Mouse (Mus musculus) heart, embryonic 10.5 days (tissue): Measurements from ENCODE around the gene Crip1. TPM values are rescaled to one million over a fixed set of nuclear protein-coding genes. Genes with fewer than 3 reads are reported as not detected.

Experiments used
- DNase-seq: peaks from one replicate; pipeline ENCODE4 v3.0.0-alpha.2; 2017; ENCODE audit warnings: low spot score
- H3K27ac ChIP-seq: fragments of 300-500 bp; sonication (generic); 2 replicates; pipeline ENCODE4 v1.5.1; 2016; ENCODE audit warnings: mild to moderate bottlenecking
- H3K27me3 ChIP-seq: fragments of 300-500 bp; sonication (generic); 2 replicates; pipeline ENCODE4 v1.6.1; 2016; ENCODE audit warnings: mild to moderate bottlenecking; ENCODE audit not compliant: poor library complexity, insufficient read depth, severe bottlenecking
- H3K36me3 ChIP-seq: fragments of 300-500 bp; sonication (generic); 2 replicates; pipeline ENCODE4 v1.6.1; 2016; ENCODE audit warnings: mild to moderate bottlenecking, moderate library complexity
- H3K4me1 ChIP-seq: fragments of 300-500 bp; sonication (generic); 2 replicates; pipeline ENCODE4 v1.6.1; 2016; ENCODE audit warnings: mild to moderate bottlenecking
- H3K4me3 ChIP-seq: fragments of 300-500 bp; sonication (generic); 2 replicates; pipeline ENCODE4 v1.5.1; 2016; ENCODE audit warnings: mild to moderate bottlenecking, moderate library complexity
- H3K9me3 ChIP-seq: fragments of 300-500 bp; sonication (generic); 2 replicates; pipeline ENCODE4 v1.6.1; 2016; ENCODE audit warnings: mild to moderate bottlenecking, moderate library complexity
- WGBS: fragments of 180-500 bp; shearing (Covaris S2); methylation state at CpG from one replicate; pipeline ENCODE4 v1.1.7; 2016; 5-methylcytosine and 5-hydroxymethylcytosine counted together
- polyA plus RNA-seq: library from polyadenylated mRNA; unstranded; fragments of >200 nt; fragmentation: Nextera tagmentation; extraction: Ambion mirVana; gene quantifications from 2 replicates; pipeline ENCODE4 v1.2.1, GENCODE M21; 2016

The Crip1 gene
- polyA plus RNA-seq, 1 experiment from 2014 or later: 511 TPM

GRCm38 (mm10) chr12:113134502-113134901, 11.6 kb upstream of the Crip1 start:
- 79% methylated on average over 4 of the region's 4 CpGs for WGBS
- Histone ChIP-seq H3K36me3 (peaks cover 85% of the 10 kb centered on the region), H3K27ac (peak overlapping the region; percentile 85; the same call in 1 of the 2 replicates), H3K4me1 (peaks cover 77% of the 10 kb centered on the region), H3K9me3 (no peaks in the 10 kb centered on the region), H3K4me3 (no peak overlapping the region), H3K27me3 (no peaks in the 10 kb centered on the region)
- no peak for DNase-seq

DNA sequence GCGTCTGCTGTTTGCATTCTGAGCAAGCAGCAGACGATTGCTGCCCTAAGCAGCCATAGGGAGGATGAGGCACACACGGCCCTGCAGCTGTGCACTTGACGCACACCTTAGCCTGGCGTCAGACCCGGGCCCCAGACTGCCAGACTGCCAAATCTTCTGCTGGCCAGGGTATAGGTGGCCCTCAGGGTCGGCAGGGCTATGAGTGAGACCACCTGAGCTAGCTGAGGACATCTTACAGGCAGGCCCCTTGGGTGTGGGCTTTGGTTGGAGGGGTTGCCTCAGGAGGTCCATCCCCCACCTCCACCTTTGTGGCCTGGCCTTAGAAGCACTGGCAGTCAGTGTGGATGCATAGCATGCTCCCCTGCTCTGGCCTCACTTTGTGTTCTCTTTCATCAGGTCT, 10.7 kb upstream of the Crip1 start:
- no peak for DNase-seq
- 84% methylated on average over 7 of the region's 7 CpGs for WGBS
- Histone ChIP-seq H3K27me3 (no peaks in the 10 kb centered on the region), H3K27ac (peak overlapping the region; percentile 85; the same call in 1 of the 2 replicates), H3K4me1 (peaks cover 86% of the 10 kb centered on the region), H3K4me3 (no peak overlapping the region), H3K9me3 (no peaks in the 10 kb centered on the region), H3K36me3 (peaks cover 76% of the 10 kb centered on the region)

GRCm38 (mm10) chr12:113136492-113137020, 9.6 kb upstream of the Crip1 start:
- Histone ChIP-seq H3K36me3 (peaks cover 64% of the 10 kb centered on the region), H3K27ac (peak overlapping the region; percentile 85), H3K27me3 (no peaks in the 10 kb centered on the region), H3K4me1 (peaks cover 88% of the 10 kb centered on the region), H3K4me3 (no peak overlapping the region), H3K9me3 (no peaks in the 10 kb centered on the region)
- 72% methylated on average over 17 of the region's 17 CpGs for WGBS
- no peak for DNase-seq

DNA sequence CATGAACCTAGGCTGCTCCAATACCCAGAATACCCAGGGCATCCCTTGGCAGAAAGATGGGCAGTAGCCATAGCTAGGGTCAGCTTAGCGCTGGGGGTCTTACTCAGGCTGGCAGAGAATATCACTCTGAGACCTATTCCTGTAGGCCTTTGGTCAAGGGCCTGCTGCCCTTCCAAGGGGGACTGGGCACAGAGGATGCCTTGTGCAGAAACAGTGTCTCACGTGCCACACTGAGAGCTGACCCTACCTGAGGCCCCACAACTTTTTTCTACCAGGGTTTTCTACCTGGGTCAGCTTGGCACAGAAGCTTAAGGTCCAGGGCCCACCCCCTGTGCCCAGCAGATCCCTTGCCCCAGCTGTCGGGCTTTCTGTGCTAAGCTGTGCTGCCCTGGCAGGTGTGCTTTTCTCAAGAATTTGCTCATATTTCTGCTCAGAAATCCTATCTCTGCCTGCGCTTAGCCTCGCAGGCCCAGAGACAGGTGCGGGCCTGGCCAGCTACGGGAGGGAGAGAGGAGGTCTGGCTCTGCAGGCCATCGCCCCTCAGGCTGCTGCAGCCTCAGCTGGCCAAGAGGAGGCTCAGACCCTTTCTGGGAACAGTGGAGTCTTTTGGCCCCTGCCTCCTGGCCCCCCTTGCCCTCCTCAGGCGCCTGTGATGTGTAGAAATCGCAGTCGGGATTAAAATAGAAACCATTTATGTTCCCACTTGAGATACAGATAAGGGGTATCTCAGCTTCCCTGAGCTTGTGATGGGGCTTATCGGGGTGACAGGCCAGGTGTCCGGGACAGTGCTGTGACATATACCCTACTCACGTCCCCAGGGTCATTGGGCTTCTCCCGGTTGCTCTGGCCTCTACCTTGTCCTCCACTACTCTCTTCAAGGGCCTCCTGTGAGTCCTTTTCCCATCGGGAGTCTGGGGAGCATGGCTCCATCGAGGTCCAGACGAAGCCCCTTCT, 8.6 kb upstream of the Crip1 start:
- Histone ChIP-seq H3K4me3 (no peak overlapping the region), H3K27me3 (no peaks in the 10 kb centered on the region), H3K36me3 (peaks cover 57% of the 10 kb centered on the region), H3K4me1 (peaks cover 90% of the 10 kb centered on the region), H3K27ac (peak overlapping the region; percentile 91), H3K9me3 (no peaks in the 10 kb centered on the region)
- DNase-seq: no peak
- 59% methylated on average over 18 of the region's 18 CpGs for whole genome bisulfite sequencing

- Histone ChIP-seq H3K27ac (peak overlapping the region; percentile 91), H3K9me3 (no peaks in the 10 kb centered on the region), H3K4me1 (peaks cover 90% of the 10 kb centered on the region), H3K4me3 (0 out of 2 replicates have a peak overlapping the region, but pooled peaks have one; percentile 82), H3K36me3 (peaks cover 55% of the 10 kb centered on the region), H3K27me3 (no peaks in the 10 kb centered on the region)
- no peak for DNase-seq
- 46% methylated on average over 6 of the region's 6 CpGs for WGBS
These were observed 7.8 kb upstream of the Crip1 start for GRCm38 (mm10) chr12:113138291-113138690.

GRCm38 (mm10) chr12:113138901-113139864, 6.9 kb upstream of the Crip1 start:
- Histone ChIP-seq H3K4me1 (peaks cover 90% of the 10 kb centered on the region), H3K9me3 (no peaks in the 10 kb centered on the region), H3K36me3 (peaks cover 55% of the 10 kb centered on the region), H3K27me3 (no peaks in the 10 kb centered on the region), H3K27ac (peak overlapping the region; percentile 91), H3K4me3 (peak overlapping the region; percentile 82)
- no peak for DNase-seq
- 42% methylated on average over 11 of the region's 11 CpGs for WGBS

GRCm38 (mm10) chr12:113139908-113140615, 6.1 kb upstream of the Crip1 start, which contains the start of gene Crip2:
Gene Crip2, plus strand, starts transcription at chr12:113140236.
- peak within 1 kb of the TSS; percentile 82 for H3K4me3 ChIP-seq
- WGBS: under 1% methylated on average over 68 of the region's 68 CpGs
- peaks cover 55% of the 10 kb centered on the region for H3K36me3 ChIP-seq
- no peaks in the 10 kb centered on the region for H3K9me3 ChIP-seq
- H3K4me1 ChIP-seq: peaks cover 91% of the 10 kb centered on the region
- H3K27me3 ChIP-seq: no peaks in the 10 kb centered on the region
- DNase-seq: peak; percentile 97
- peak within 1 kb of the TSS; percentile 91 for H3K27ac ChIP-seq

- peaks cover 55% of the 10 kb centered on the region for H3K36me3 ChIP-seq
- H3K4me1 ChIP-seq: peaks cover 91% of the 10 kb centered on the region
- DNase-seq: no peak
- peak overlapping the region; percentile 91 for H3K27ac ChIP-seq
- 2% methylated on average over 49 of the region's 49 CpGs for WGBS
- H3K4me3 ChIP-seq: peak overlapping the region; percentile 82
- H3K9me3 ChIP-seq: no peaks in the 10 kb centered on the region
- no peaks in the 10 kb centered on the region for H3K27me3 ChIP-seq
These were observed 5.3 kb upstream of the Crip1 start for GRCm38 (mm10) chr12:113140616-113141411.

GRCm38 (mm10) chr12:113141531-113141973, 4.6 kb upstream of the Crip1 start:
- Histone ChIP-seq H3K36me3 (peaks cover 49% of the 10 kb centered on the region), H3K27ac (peak overlapping the region; percentile 91), H3K4me1 (peaks cover 91% of the 10 kb centered on the region), H3K9me3 (no peaks in the 10 kb centered on the region), H3K27me3 (no peaks in the 10 kb centered on the region), H3K4me3 (peak overlapping the region; percentile 82)
- WGBS: 28% methylated on average over 8 of the region's 8 CpGs
- no peak for DNase-seq

DNA sequence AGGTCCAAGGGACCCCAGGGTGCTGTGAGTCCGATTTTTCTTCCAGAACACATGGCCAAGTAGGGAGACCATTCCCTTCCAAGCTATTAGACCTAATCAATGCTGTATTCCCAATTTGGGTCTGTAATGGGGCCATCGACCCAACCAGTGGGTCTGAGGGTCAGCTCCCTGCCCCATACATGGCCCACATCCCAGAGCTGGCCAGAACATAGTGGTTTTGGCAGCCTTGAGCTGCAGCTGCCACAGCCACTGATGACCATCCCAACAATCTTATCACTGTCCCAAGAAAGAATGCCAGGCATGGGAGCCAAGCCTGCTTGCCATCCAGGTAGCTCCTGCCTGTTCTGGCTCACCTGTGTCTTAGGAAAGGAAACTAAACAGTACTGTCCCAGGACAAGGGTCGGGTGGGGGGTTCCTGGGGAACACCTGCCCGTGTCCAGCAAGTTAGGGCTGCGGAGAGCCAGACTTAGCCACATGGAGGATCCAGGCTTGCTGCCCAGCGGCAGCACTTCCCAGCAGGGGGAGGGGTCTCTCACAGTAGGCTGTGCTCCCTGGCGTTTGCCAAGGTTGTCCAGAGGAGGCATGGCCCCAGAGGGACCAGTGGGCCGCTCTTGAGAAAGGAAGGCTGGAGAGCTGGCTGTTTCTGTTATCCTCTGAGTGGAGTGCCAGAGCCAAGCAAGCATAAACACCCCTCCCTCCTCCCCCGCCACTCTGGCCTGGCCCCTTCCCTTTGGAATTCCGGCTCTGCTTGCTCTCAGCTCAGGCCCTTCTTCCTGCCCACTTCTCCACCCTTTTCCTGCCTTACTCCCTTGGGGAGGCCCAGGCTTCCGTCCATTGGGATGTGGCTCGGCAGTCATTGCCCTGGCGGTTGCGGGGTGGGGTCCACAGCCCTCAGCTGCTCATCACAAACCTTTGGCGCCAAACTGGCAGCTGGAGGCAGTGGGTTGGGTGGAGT, 3.8 kb upstream of the Crip1 start:
- peaks cover 42% of the 10 kb centered on the region for H3K36me3 ChIP-seq
- 11% methylated on average over 15 of the region's 15 CpGs for WGBS
- peak overlapping the region; percentile 91 for H3K27ac ChIP-seq
- H3K27me3 ChIP-seq: no peaks in the 10 kb centered on the region
- no peaks in the 10 kb centered on the region for H3K9me3 ChIP-seq
- H3K4me3 ChIP-seq: peak overlapping the region; percentile 82
- peaks cover 91% of the 10 kb centered on the region for H3K4me1 ChIP-seq
- peak; percentile 94 for DNase-seq
